Mouse (Mus musculus) G1E (cell line): ENCODE results near the gene Tdpoz5. TPM values are rescaled to one million over a fixed set of nuclear protein-coding genes. Genes with fewer than 3 reads are reported as not detected.
"Not testable (repeated sequence)": the region's sequence is repeated elsewhere in the genome, so short reads cannot be mapped to it uniquely, and the experiment has no call there.

ENCODE experiments used
- ATAC-seq: 2 replicates; pipeline ENCODE4 v1.8.0; 2016; ENCODE audit warnings: mild to moderate bottlenecking; ENCODE audit not compliant: insufficient number of reproducible peaks, poor library complexity, low FRiP score, severe bottlenecking; ENCODE audit errors: extremely low read depth
- DNase-seq: peaks from one replicate; pipeline ENCODE4 v3.0.0; 2012; ENCODE audit warnings: low spot score
- H3K27me3 ChIP-seq: 2 replicates; pipeline ENCODE4 v1.6.1; 2012; ENCODE audit warnings: mild to moderate bottlenecking, low read length, inconsistent platforms; ENCODE audit not compliant: insufficient read depth
- H3K36me3 ChIP-seq: replicated peaks from 2 replicates; pipeline ENCODE3; 2012; ENCODE audit warnings: mild to moderate bottlenecking, inconsistent platforms
- H3K4me1 ChIP-seq: 2 replicates; pipeline ENCODE4 v1.6.1; 2012; ENCODE audit warnings: low read depth, low read length, inconsistent platforms, mixed read lengths; ENCODE audit not compliant: insufficient read depth
- H3K4me3 ChIP-seq: 2 replicates; pipeline ENCODE4 v1.5.1; 2012; ENCODE audit warnings: low read depth, mild to moderate bottlenecking, inconsistent platforms, low read length, moderate library complexity, mixed read lengths
- H3K9me3 ChIP-seq: replicated peaks from 2 replicates; pipeline ENCODE4 v1.6.1; 2012; ENCODE audit warnings: inconsistent platforms
- polyA plus RNA-seq: library from polyadenylated mRNA; stranded (reverse); fragments of >175 nt; gene quantifications from 2 replicates; pipeline ENCODE4 v1.2.3, GENCODE M21; 2012
- total RNA-seq, 2 experiments: library from RNA; stranded (forward) in 1 of 2; stranded (reverse) in 1 of 2; fragments of 200-1000 nt in 1 of 2; fragments of >200 nt in 1 of 2; fragmentation: Nextera tagmentation in 1 of 2; gene quantifications; 2 replicates each; pipeline ENCODE4 v1.2.3; 2014 to 2017

Tdpoz5 gene
- not detected in 2 replicates for total RNA-seq (2014; fragmentation: Nextera tagmentation)
- total RNA-seq (2017), result not detected in 2 replicates
- not detected in 2 replicates for polyA plus RNA-seq

GRCm38 (mm10) chr3:93961214-93961613, at the start of gene Tdpoz5:
Tdpoz5 (minus strand) TSS chr3:93961314.
- H3K36me3 ChIP-seq, ATAC-seq, H3K27me3 ChIP-seq, DNase-seq, H3K9me3 ChIP-seq, H3K4me3 ChIP-seq, H3K4me1 ChIP-seq: not testable (repeated sequence)

- not testable (repeated sequence) for H3K9me3 ChIP-seq, H3K27me3 ChIP-seq, H3K4me1 ChIP-seq, DNase-seq, H3K4me3 ChIP-seq, H3K36me3 ChIP-seq, ATAC-seq
These were observed 7.8 kb upstream of the Tdpoz5 start for GRCm38 (mm10) chr3:93968938-93969337.

GRCm38 (mm10) chr3:93943443-93943842, 17.7 kb downstream of the Tdpoz5 start, which contains the start of gene Gm9117:
Gm9117 (minus strand) TSS chr3:93943543.
- ATAC-seq, H3K36me3 ChIP-seq, H3K9me3 ChIP-seq, H3K4me1 ChIP-seq, H3K4me3 ChIP-seq, H3K27me3 ChIP-seq, DNase-seq: not testable (repeated sequence)

- not testable (repeated sequence) for H3K36me3 ChIP-seq, H3K4me1 ChIP-seq, H3K9me3 ChIP-seq, DNase-seq, H3K27me3 ChIP-seq, H3K4me3 ChIP-seq, ATAC-seq
These were observed 22.7 kb downstream of the Tdpoz5 start for GRCm38 (mm10) chr3:93938386-93938785.

Other genes with a start within 250 kb of the Tdpoz5 start
- gene Gm5773, start 188.3 kb downstream of the Tdpoz5 start, total RNA-seq (2014; fragmentation: Nextera tagmentation), result not detected in 2 replicates
- not detected in 2 replicates for gene Gm5773, start 188.3 kb downstream of the Tdpoz5 start, total RNA-seq (2017)
- not detected in 2 replicates for gene Gm5773, start 188.3 kb downstream of the Tdpoz5 start, polyA plus RNA-seq
- not detected in 2 replicates for gene Tdpoz4, start 164.9 kb downstream of the Tdpoz5 start, total RNA-seq (2014; fragmentation: Nextera tagmentation)
- gene Tdpoz4, start 164.9 kb downstream of the Tdpoz5 start, total RNA-seq (2017), result 0.27 TPM in 1 of 2 replicates, not detected in the other
- gene Tdpoz4, start 164.9 kb downstream of the Tdpoz5 start, polyA plus RNA-seq, result not detected in 2 replicates
- gene Tdpoz3, start 135.3 kb downstream of the Tdpoz5 start, total RNA-seq (2014; fragmentation: Nextera tagmentation), result not detected in 2 replicates
- 0.22 TPM in 1 of 2 replicates, not detected in the other for gene Tdpoz3, start 135.3 kb downstream of the Tdpoz5 start, total RNA-seq (2017)
- not detected in 2 replicates for gene Tdpoz3, start 135.3 kb downstream of the Tdpoz5 start, polyA plus RNA-seq
- gene Gm9117, start 17.8 kb downstream of the Tdpoz5 start, total RNA-seq (2014; fragmentation: Nextera tagmentation), result not detected in 2 replicates
- gene Gm9117, start 17.8 kb downstream of the Tdpoz5 start, total RNA-seq (2017), result 0.16 TPM in 1 of 2 replicates, not detected in the other
- not detected in 2 replicates for gene Gm9117, start 17.8 kb downstream of the Tdpoz5 start, polyA plus RNA-seq
- gene Gm9125, start 93.6 kb upstream of the Tdpoz5 start, total RNA-seq (2014; fragmentation: Nextera tagmentation), result not detected in 2 replicates
- 0.17 and 0.27 TPM in 2 replicates for gene Gm9125, start 93.6 kb upstream of the Tdpoz5 start, total RNA-seq (2017)
- not detected in 2 replicates for gene Gm9125, start 93.6 kb upstream of the Tdpoz5 start, polyA plus RNA-seq
- not detected in 2 replicates for gene Gm10697, start 111.3 kb upstream of the Tdpoz5 start, total RNA-seq (2014; fragmentation: Nextera tagmentation)
- not detected in 2 replicates for gene Gm10697, start 111.3 kb upstream of the Tdpoz5 start, total RNA-seq (2017)
- gene Gm10697, start 111.3 kb upstream of the Tdpoz5 start, polyA plus RNA-seq, result not detected in 2 replicates
- gene Gm10696, start 216.9 kb upstream of the Tdpoz5 start, total RNA-seq (2014; fragmentation: Nextera tagmentation), result not detected in 2 replicates
- gene Gm10696, start 216.9 kb upstream of the Tdpoz5 start, total RNA-seq (2017), result not detected in 2 replicates
- not detected in 2 replicates for gene Gm10696, start 216.9 kb upstream of the Tdpoz5 start, polyA plus RNA-seq
- not detected in 2 replicates for gene Gm5286, start 235.4 kb upstream of the Tdpoz5 start, total RNA-seq (2014; fragmentation: Nextera tagmentation)
- gene Gm5286, start 235.4 kb upstream of the Tdpoz5 start, total RNA-seq (2017), result 0.35 TPM in 1 of 2 replicates, not detected in the other
- gene Gm5286, start 235.4 kb upstream of the Tdpoz5 start, polyA plus RNA-seq, result not detected in 2 replicates